Mouse (Mus musculus): ENCODE data around the gene Lmntd2. TPM values are rescaled to one million over a fixed set of nuclear protein-coding genes. Genes with fewer than 3 reads are reported as not detected.

Gene Lmntd2
- polyA plus RNA-seq, 1 experiment from 2014 or later: 0.80 TPM

GRCm38 (mm10) chr7:141228279-141229067 is 14.6 kb upstream of the Lmntd2 start, which contains the start of gene Phrf1:
Gene Phrf1, plus strand, starts transcription at chr7:141228784.
- peak within 1 kb of the TSS; percentile 93 for H3K9ac ChIP-seq (ENCODE audit: low read depth, low read length)
- WGBS (ENCODE audit: insufficient replicate concordance): under 1% methylated on average over 75 of the region's 76 CpGs
- H3K4me1 ChIP-seq (ENCODE audit: control insufficient read depth, low read depth, low read length): peaks cover 24% of the 10 kb centered on the region
- peak within 1 kb of the TSS; percentile 85 for H3K4me2 ChIP-seq (ENCODE audit: low read depth, low read length)
- H3K4me3 ChIP-seq (ENCODE audit: low read depth, low read length): peak within 1 kb of the TSS; percentile 84
- no peaks in the 10 kb centered on the region for H3K27me3 ChIP-seq (ENCODE audit: control insufficient read depth, insufficient read depth, low read depth, low read length)
- H3K36me3 ChIP-seq (ENCODE audit: control insufficient read depth, insufficient read depth): peaks cover 24% of the 10 kb centered on the region
- H3K9me3 ChIP-seq (replicated peaks; ENCODE audit: control insufficient read depth, low read length): no peaks in the 10 kb centered on the region
- ATAC-seq (ENCODE audit: low read depth): peak; percentile 93
- peak within 1 kb of the TSS; percentile 91 for H3K27ac ChIP-seq (ENCODE audit: low read length)

- Histone ChIP-seq H3K27me3 (ENCODE audit: control insufficient read depth, insufficient read depth, low read depth, low read length) (no peaks in the 10 kb centered on the region), H3K4me1 (ENCODE audit: control insufficient read depth, low read depth, low read length) (peaks cover 26% of the 10 kb centered on the region), H3K4me3 (ENCODE audit: low read depth, low read length) (no peak overlapping the region), H3K9ac (ENCODE audit: low read depth, low read length) (peak overlapping the region; percentile 32; the same call in 1 of the 2 replicates), H3K4me2 (ENCODE audit: low read depth, low read length) (no peak overlapping the region; the same call in 1 of the 2 replicates), H3K9me3 (replicated peaks; ENCODE audit: control insufficient read depth, low read length) (no peaks in the 10 kb centered on the region), H3K36me3 (ENCODE audit: control insufficient read depth, insufficient read depth) (peaks cover 17% of the 10 kb centered on the region), H3K27ac (ENCODE audit: low read length) (peak overlapping the region; percentile 35)
- no peak for ATAC-seq (ENCODE audit: low read depth)
- 74% methylated on average over 4 of the region's 4 CpGs for WGBS (ENCODE audit: insufficient replicate concordance)
Observed at GRCm38 (mm10) chr7:141227796-141228195, 13.9 kb upstream of the Lmntd2 start.

GRCm38 (mm10) chr7:141226535-141226934 is 12.7 kb upstream of the Lmntd2 start:
- ATAC-seq (ENCODE audit: low read depth): no peak
- no peak overlapping the region for H3K27ac ChIP-seq (ENCODE audit: low read length)
- no peak overlapping the region for H3K9ac ChIP-seq (ENCODE audit: low read depth, low read length)
- no peak overlapping the region for H3K4me2 ChIP-seq (ENCODE audit: low read depth, low read length)
- no peak overlapping the region for H3K4me3 ChIP-seq (ENCODE audit: low read depth, low read length)
- H3K27me3 ChIP-seq (ENCODE audit: control insufficient read depth, insufficient read depth, low read depth, low read length): no peaks in the 10 kb centered on the region
- 74% methylated on average over 6 of the region's 6 CpGs for WGBS (ENCODE audit: insufficient replicate concordance)
- peaks cover 36% of the 10 kb centered on the region for H3K4me1 ChIP-seq (ENCODE audit: control insufficient read depth, low read depth, low read length)
- no peaks in the 10 kb centered on the region for H3K9me3 ChIP-seq (replicated peaks; ENCODE audit: control insufficient read depth, low read length)
- H3K36me3 ChIP-seq (ENCODE audit: control insufficient read depth, insufficient read depth): peaks cover 6% of the 10 kb centered on the region

- ATAC-seq (ENCODE audit: low read depth): no peak
- H3K4me1 ChIP-seq (ENCODE audit: control insufficient read depth, low read depth, low read length): peaks cover 46% of the 10 kb centered on the region
- 77% methylated on average over 4 of the region's 4 CpGs for WGBS (ENCODE audit: insufficient replicate concordance)
Observed at GRCm38 (mm10) chr7:141222696-141223215, 8.9 kb upstream of the Lmntd2 start.

GRCm38 (mm10) chr7:141222126-141222467 is 8.2 kb upstream of the Lmntd2 start:
- no peak for ATAC-seq (ENCODE audit: low read depth)
- Histone ChIP-seq H3K27me3 (ENCODE audit: control insufficient read depth, insufficient read depth, low read depth, low read length) (no peaks in the 10 kb centered on the region), H3K9me3 (replicated peaks; ENCODE audit: control insufficient read depth, low read length) (no peaks in the 10 kb centered on the region), H3K27ac (ENCODE audit: low read length) (peak overlapping the region; percentile 74), H3K36me3 (ENCODE audit: control insufficient read depth, insufficient read depth) (peaks cover 2% of the 10 kb centered on the region; the same call in 1 of the 2 replicates), H3K4me2 (ENCODE audit: low read depth, low read length) (peak overlapping the region; percentile 97), H3K4me3 (ENCODE audit: low read depth, low read length) (peak overlapping the region; percentile 74), H3K4me1 (ENCODE audit: control insufficient read depth, low read depth, low read length) (peaks cover 51% of the 10 kb centered on the region), H3K9ac (ENCODE audit: low read depth, low read length) (peak overlapping the region; percentile 59)
- 19% methylated on average over 8 of the region's 8 CpGs for WGBS (ENCODE audit: insufficient replicate concordance)

More at GRCm38 (mm10) chr7:141222696-141223215, 8.9 kb upstream of the Lmntd2 start:
- H3K36me3 ChIP-seq (ENCODE audit: control insufficient read depth, insufficient read depth): peaks cover 2% of the 10 kb centered on the region; the same call in 1 of the 2 replicates
- H3K27me3 ChIP-seq (ENCODE audit: control insufficient read depth, insufficient read depth, low read depth, low read length): no peaks in the 10 kb centered on the region
- H3K4me2 ChIP-seq (ENCODE audit: low read depth, low read length): peak overlapping the region; percentile 97
- H3K9ac ChIP-seq (ENCODE audit: low read depth, low read length): peak overlapping the region; percentile 59
- peak overlapping the region; percentile 74; the same call in 1 of the 2 replicates for H3K27ac ChIP-seq (ENCODE audit: low read length)
- no peaks in the 10 kb centered on the region for H3K9me3 ChIP-seq (replicated peaks; ENCODE audit: control insufficient read depth, low read length)
- H3K4me3 ChIP-seq (ENCODE audit: low read depth, low read length): no peak overlapping the region

- WGBS (ENCODE audit: insufficient replicate concordance): 8% methylated on average over 44 of the region's 44 CpGs
- ATAC-seq (ENCODE audit: low read depth): peak; percentile 97
- H3K27me3 ChIP-seq (ENCODE audit: control insufficient read depth, insufficient read depth, low read depth, low read length): no peaks in the 10 kb centered on the region
- peak overlapping the region; percentile 81 for H3K27ac ChIP-seq (ENCODE audit: low read length)
- peak overlapping the region; percentile 84 for H3K9ac ChIP-seq (ENCODE audit: low read depth, low read length)
- H3K4me1 ChIP-seq (ENCODE audit: control insufficient read depth, low read depth, low read length): peaks cover 57% of the 10 kb centered on the region
- H3K36me3 ChIP-seq (ENCODE audit: control insufficient read depth, insufficient read depth): peaks cover 2% of the 10 kb centered on the region; the same call in 1 of the 2 replicates
- no peaks in the 10 kb centered on the region for H3K9me3 ChIP-seq (replicated peaks; ENCODE audit: control insufficient read depth, low read length)
- peak overlapping the region; percentile 74 for H3K4me3 ChIP-seq (ENCODE audit: low read depth, low read length)
- H3K4me2 ChIP-seq (ENCODE audit: low read depth, low read length): peak overlapping the region; percentile 97
Observed at GRCm38 (mm10) chr7:141221249-141222125, 7.6 kb upstream of the Lmntd2 start.

- H3K4me1 ChIP-seq (ENCODE audit: control insufficient read depth, low read depth, low read length): peaks cover 64% of the 10 kb centered on the region
- H3K9ac ChIP-seq (ENCODE audit: low read depth, low read length): peak overlapping the region; percentile 84
- ATAC-seq (ENCODE audit: low read depth): no peak
- WGBS (ENCODE audit: insufficient replicate concordance): 61% methylated on average over 1 of the region's 1 CpGs
- peaks cover 2% of the 10 kb centered on the region; the same call in 1 of the 2 replicates for H3K36me3 ChIP-seq (ENCODE audit: control insufficient read depth, insufficient read depth)
- no peaks in the 10 kb centered on the region for H3K27me3 ChIP-seq (ENCODE audit: control insufficient read depth, insufficient read depth, low read depth, low read length)
- peak overlapping the region; percentile 74; the same call in 1 of the 2 replicates for H3K4me3 ChIP-seq (ENCODE audit: low read depth, low read length)
- peak overlapping the region; percentile 97 for H3K4me2 ChIP-seq (ENCODE audit: low read depth, low read length)
- peak overlapping the region; percentile 81 for H3K27ac ChIP-seq (ENCODE audit: low read length)
- no peaks in the 10 kb centered on the region for H3K9me3 ChIP-seq (replicated peaks; ENCODE audit: control insufficient read depth, low read length)
Observed at GRCm38 (mm10) chr7:141220377-141220776, 6.5 kb upstream of the Lmntd2 start.

GRCm38 (mm10) chr7:141219558-141220099 is 5.7 kb upstream of the Lmntd2 start:
- no peak overlapping the region for H3K4me2 ChIP-seq (ENCODE audit: low read depth, low read length)
- H3K27me3 ChIP-seq (ENCODE audit: control insufficient read depth, insufficient read depth, low read depth, low read length): no peaks in the 10 kb centered on the region
- ATAC-seq (ENCODE audit: low read depth): no peak
- peaks cover 72% of the 10 kb centered on the region for H3K4me1 ChIP-seq (ENCODE audit: control insufficient read depth, low read depth, low read length)
- H3K9ac ChIP-seq (ENCODE audit: low read depth, low read length): peak overlapping the region; percentile 39
- peak overlapping the region; percentile 40 for H3K27ac ChIP-seq (ENCODE audit: low read length)
- 83% methylated on average over 1 of the region's 1 CpGs for WGBS (ENCODE audit: insufficient replicate concordance)
- no peak overlapping the region for H3K4me3 ChIP-seq (ENCODE audit: low read depth, low read length)
- peaks cover 2% of the 10 kb centered on the region; the same call in 1 of the 2 replicates for H3K36me3 ChIP-seq (ENCODE audit: control insufficient read depth, insufficient read depth)
- H3K9me3 ChIP-seq (replicated peaks; ENCODE audit: control insufficient read depth, low read length): no peaks in the 10 kb centered on the region

All from liver, embryonic 16.5 days (tissue).